Mouse (Mus musculus) retina, embryonic 14.5 days (tissue): ENCODE results near the gene C1qb.

Source experiments
- DNase-seq: peaks from one replicate; pipeline ENCODE4 v3.0.0-alpha.2; 2015; ENCODE audit warnings: low spot score

The C1qb gene

DNA sequence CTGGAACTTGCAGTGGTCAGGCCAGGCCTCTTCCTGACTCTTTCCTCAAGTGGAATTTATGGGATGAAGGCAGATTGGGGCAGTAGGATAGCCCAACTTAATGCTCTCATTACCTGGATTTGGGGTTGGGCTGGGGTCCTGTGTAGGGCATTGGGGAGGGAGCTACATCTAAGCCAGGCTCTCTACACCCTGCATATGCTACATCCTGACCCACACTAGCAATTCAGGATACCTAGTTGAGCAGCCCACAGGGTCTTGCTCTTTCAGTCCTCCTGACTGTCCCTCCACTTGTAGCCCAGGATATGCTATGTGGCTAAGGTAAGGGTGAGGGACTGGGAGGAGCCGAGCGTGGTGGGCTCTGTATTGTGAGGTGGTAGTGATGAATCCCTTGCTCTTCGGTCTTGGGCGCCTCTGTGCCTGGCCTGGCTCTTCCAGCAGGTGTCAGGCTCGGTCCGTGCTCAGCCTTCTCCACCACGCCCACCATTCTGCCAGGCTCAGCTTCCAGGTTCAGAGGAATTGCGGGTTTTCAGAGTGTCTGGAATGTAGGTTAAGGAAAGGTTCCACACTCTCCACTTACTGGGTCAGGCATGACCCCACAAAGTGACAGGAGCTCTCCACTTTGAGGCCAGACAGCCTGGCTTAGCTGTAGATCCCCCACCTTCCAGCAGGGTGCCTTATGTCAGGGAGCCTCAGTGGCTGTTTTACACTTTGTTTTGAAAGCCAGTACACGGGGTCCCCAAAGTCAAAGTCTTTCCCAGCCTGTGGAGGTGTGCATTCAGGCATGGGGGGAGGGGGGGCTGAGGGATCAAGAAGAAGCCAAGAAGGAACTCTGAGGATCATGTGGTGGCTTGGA is 7.9 kb upstream of the C1qb start:
- peak; percentile 79 for DNase-seq

DNA sequence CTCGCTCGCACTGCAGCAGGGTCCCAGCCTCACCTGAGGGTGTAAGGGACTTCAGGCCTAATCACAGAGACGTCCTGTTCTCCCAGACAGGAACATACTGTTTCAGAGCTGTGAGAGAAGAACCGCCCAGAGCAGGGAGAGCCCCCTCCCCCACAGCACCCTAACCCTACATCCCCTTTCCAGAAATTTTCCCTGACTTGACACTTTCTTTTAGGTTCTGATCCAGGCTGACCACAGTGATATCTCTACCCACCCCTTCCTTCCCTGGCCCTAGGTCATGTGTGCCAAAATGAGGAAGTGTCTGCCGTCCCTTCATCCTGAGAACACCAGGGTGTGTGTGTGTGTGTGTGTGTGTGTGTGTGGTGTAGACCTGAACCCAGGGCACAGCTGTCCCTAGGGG is 6.8 kb upstream of the C1qb start, which contains the start of gene C1qc:
Gene C1qc, minus strand, starts transcription at position 255 of the 400 bp plus-strand sequence.
- no peak for DNase-seq

DNA sequence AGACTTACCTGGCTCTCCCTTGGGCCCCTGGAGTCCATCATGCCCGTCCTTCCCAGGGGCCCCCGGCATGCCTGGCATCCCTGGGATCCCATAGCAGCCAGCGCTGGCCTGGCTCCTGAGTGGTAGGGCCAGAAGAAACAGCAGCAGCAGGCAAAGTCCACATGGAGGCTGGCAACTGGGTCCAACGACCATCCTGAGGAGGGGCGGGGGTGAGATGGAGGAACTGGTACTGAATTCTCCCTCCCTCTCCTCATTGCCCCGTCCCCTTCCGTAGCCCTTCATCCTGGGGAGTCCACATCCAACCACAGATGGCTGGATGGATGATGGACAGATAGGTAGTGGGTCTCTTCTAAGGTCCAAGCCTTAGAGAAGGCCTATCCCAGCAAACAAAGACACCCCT is 6.4 kb upstream of the C1qb start:
- no peak for DNase-seq

DNA sequence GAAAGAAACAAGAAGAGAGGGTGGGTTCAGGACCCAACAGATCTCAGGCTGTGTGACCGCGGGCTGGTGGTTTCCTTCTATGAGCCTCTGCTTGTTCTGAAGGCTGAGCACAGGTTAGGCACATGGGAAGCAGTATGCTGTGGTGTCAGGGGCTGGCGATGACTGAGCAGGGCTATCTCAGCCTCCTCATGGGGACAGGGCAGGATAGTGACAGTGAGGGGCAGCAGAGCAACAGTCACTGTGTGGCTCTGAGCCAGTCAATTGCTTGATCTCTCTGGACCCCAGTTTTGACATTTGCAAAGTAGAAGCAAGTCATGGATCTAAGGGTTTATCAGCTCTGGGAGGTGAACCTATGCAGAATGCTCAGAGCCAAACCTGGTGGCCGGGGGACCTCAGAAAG is 5.1 kb upstream of the C1qb start:
- no peak for DNase-seq

DNA sequence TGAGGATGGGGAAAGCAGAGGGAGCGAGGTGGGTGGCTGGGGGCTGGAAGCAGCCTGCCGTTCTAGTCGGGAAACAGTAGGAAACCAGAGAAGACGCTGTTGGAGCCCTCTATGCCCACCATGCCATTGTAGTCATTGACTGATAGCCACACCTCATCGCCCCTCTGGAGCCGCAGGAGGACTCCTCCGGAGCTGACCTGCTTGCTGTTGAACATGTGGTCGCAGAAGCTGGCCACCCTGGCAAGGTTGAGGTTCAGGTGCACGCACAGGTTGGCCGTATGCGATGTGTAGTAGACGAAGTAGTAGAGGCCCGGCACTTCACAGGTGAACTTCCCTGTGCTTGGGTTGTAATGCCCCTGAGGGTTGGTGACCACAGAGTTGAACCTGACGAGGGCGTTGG is 4.0 kb upstream of the C1qb start:
- DNase-seq = no peak

DNA sequence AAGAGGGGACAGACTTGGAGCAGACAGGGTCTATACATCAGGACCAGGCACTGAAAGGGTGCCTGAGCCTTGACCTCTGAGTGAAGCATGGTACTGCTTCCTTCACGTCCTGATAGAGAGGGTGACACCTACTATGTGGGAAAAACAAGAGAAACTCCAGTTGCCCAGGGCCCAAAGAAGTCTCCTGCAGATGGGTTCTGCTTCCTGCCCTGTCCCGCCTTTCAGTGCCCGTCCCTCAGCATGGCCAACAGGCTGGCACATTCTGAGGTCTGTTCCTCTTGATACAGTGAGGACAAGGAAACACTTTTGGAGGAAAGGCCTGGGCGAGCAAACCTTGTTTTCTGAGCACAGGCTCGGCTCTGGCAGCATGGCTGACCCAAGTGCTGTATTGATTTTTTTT is 1.7 kb upstream of the C1qb start:
- DNase-seq = no peak

DNA sequence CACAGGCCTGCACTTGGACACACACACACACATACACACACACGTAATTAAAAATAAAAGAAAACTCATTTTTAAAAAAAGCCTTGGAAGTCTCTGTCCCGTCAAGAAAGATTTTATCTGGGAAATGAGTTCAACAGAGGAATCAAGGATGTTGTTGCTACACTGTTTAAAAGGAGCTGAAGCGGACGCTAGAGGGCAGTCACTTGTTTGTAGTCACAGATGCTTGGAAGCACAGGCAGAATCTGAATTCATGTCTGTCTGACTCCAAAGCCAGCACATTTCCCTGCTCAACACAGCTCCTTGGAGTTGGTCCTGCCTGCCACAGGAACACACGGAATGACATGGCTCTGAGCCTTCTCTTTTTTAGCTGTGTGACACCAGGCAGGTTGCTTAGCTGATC is 7.4 kb downstream of the C1qb start:
- peak; percentile 44 for DNase-seq

DNA sequence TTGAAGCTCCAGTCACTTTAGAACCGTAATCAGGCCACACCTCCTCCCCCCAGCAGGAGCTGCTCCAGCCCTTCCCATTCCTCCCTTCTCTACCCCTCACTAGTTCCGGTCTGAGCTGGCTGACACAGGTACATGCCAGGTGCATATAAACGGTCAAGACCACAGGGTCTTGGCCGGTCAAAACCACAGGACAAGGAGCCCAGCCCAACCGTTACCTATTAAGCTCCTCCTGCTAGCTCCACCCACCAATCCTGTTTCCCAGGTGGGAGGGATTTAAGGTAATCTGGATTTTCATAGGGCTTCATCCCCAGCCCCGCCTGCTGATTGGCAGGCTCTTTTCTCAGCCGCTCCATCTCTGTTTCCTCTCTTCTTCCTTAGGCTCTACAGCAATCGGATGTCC is 7.8 kb downstream of the C1qb start:
- no peak for DNase-seq

DNA sequence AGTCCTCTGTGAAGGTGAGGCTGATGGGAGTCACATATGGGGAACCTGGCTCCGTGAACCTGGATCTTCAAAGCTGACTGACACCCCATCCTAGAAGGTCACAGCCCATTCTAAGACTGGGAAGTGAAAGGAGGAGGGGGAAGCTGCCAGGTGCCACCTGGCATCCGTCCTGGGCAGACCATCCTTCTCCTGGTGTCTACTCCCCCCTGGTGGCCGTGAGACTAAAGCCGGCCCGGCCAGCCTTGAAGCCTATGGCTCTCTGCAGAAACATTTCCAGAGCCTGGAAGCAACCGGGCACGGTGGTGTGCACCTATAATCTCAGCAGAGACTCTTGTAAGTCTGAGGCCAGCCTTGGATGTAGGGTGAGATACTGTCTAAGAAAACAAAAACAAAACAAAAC is 9.0 kb downstream of the C1qb start:
- peak; percentile 84 for DNase-seq

DNA sequence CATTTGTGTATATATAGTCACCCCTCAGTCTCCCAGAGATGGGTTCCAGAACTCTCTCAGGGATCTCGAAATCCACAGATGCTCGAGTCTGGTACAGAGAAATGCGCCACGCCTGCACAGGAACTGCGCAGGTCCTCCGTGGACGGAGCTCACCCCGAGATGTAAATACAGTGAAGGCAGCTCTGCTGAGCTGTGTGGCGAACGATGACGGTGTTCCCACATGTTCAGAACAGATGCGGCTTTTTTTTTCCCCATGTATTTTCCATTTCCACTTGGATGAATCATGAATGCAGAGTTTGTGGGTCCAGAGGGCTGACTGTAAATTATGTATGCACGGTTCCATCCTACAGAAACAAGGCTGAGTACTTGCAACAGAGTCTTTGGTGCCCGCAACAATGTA is 11.0 kb downstream of the C1qb start:
- no peak for DNase-seq

DNA sequence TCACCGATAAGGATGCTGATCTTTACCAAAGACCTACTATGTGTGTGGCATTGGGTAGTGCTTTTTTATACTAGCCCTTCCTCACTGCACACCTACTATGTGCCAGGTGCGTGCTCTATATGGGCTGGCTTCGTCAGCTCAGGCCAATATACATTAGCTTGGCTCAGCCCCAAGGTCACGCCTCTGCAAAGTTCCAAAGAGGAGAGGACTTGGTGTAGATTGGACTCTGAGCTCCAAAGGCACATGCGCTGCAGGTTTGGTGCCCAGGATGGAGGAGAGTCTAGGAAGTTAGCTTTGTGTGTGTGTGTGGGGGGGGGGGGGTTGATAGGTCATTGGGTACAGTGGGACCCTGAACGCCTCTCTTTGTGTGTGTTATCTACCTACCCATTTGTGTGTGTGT is 17.6 kb downstream of the C1qb start:
- no peak for DNase-seq

DNA sequence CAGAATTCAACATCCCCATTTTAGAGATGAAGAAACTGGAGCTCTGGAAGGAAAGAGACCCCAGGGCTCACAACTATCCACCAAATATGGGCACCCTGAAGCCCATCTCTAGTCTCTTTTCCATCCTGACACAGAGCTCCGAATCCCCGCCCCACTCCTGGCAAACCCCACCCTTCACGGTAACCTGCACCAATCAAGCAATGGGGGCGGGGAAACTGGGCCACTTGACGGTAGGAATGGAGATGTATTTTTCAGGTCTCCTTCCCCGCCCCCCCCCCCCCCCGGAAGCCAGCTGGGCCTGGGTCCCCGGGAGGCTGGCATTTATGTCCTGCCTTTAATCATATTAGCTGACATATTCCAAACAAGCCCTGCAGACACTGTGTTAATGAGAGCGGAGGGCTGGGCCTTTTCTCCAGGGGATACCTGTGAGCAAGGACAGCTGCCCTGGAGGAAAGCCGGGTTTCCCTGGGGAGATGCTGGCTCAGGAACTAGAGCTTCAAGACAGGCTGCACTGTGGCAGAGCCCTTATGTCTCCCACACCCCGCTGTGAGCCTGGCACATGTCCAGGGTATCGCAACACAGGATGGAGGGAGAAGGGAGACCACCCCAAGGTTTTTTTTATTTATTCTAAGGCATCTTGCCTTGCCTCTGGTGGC is 18.2 kb downstream of the C1qb start:
- peak; percentile 53 for DNase-seq

DNA sequence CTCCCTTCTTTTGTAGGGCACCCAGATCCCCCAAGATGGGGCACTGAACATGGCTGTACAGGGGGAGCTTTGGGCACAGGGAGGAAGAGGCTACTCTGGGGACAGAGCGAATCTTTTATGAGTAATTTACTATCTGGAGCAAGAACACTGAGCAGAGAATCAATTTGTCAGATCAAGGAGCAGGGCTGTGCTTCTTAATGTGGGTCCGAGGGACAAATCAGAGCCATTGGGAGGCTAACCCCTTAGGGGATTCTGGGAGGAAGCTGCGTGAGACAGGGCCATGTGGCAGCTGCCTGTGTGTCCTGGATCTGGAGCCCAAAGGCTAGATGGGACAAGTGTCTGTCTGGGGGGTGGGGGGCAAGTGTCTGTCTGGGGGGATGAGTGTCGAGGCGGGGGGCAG is 20.5 kb downstream of the C1qb start:
- no peak for DNase-seq

DNA sequence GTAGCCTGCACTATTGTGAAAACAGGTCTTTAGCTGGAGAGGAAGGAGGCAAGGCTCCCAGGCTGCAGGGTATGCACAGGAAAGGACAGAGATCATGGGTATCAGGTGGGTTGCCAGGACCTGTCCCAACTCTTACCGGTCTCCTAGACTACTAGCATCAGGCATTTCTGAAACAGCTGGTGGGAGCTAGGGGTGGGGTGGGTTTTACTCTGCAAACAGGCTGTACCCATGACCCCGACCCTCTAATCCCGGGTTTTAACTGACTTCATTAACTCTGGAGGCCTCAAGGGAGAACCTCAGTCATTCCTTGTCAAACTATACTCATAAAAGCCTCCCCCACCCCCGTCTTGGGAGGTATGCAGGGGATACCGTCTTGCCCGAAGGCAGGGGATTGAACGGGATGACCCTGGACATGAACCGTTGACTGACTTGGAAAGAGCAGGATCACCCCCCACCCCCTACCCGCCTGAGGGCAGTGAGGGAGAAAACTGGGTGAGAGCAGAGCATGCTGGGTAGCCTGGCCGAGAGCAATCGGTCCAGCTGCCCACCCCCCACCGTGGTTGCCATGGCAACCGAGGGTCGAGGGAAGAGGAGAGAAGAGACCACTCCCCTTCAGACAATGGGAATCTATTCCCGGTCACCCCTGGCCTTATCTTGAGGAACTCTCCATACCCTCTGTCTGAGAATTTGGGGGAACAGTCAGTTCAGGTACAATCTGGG is 21.1 kb downstream of the C1qb start:
- peak; percentile 91 for DNase-seq

DNA sequence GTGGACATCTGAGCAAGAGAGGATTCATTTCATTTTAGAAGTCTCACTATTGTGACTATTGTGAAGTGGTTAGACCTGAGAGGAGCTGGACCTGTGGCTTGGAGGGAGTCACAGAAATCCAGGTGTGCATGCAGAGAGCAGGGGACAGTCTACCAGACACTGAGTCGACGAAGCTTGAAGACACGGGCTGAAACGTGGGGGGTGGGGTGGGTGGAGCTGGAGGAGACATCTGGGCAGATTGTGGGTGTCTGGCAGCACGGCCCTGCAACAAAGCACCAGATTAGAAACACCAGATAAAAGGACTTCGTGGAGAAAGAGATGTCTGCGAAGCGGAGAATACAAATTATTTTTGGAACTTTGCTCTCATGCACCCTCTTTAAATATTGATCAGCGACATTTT is 22.5 kb downstream of the C1qb start:
- no peak for DNase-seq

DNA sequence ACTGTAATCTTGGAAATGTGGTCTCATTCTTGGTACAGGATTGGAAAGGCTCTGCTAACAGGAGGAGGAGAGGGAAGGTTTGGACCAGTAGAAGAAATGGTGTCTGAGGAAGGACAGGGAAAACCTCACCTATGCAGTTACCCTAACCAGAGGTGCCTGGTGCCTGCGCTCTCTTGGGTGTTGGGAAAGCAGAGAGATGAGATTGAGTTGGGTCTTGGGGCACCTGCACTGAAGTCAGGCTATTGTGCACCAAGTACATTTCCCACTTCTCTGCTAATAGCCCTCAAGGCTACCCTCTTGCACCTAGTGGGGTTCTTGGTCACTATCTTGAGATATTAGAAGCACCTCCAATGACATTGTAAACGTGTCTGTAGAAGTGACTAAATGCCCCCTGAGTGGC is 23.6 kb downstream of the C1qb start:
- no peak for DNase-seq

DNA sequence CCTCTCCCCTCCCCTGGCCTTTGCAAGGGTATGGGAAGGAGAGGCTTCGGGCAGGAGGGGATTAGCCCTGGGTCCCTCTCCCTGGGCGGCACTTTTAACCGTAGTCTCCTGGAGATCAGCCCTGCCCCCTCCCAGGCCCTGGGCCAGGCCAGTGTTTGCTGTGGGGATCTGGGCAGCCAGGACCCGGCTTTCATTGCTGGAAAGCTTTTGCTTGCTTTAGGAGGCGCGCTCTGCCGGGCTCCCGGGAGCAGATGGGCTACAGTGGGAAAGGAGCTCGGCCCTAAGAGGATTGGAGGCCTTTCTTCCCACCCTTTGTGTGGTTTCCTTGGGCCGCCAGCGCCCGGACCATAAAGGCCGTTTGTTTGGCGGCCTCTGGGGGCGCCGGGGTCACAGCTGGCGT is 24.2 kb downstream of the C1qb start:
- peak; percentile 62 for DNase-seq

DNA sequence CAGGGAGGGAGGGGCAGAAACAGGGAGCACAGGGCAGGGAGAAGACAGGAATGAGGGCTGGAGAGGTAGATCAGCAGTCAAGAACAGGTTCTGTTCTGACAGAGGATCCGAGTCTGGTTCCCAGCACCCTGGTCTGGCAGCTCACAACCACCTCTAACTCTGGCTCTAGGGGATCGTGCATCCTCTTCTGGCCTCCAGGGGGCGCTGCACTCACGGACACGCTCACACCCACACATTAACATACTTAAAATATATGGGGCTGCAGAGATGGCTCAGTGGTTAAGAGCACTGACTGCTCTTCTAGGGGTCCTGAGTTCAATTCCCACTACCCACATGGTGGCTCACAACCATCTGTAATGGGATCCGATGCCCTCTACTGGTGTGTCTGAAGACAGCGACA is 26.0 kb downstream of the C1qb start:
- no peak for DNase-seq

DNA sequence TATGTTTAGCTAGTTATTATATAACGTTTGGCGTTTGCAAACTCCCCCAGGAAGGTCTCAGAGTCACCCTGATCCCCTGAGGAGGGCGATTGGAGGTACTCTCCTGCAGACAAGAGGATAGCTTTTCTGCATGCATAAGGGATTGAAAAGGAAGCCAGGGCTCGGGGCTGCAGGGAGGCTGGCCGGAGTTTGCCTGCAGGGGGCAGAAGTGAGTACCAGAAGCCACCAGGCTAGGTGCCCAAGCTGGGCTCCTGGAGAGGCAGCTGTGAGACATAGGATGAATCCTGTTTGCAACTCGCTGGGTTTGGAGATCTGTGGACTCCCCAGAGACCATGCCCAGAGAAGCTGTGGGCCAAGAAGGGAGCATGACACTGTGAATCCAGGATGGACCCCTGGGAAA is 30.9 kb downstream of the C1qb start:
- DNase-seq = peak; percentile 75

DNA sequence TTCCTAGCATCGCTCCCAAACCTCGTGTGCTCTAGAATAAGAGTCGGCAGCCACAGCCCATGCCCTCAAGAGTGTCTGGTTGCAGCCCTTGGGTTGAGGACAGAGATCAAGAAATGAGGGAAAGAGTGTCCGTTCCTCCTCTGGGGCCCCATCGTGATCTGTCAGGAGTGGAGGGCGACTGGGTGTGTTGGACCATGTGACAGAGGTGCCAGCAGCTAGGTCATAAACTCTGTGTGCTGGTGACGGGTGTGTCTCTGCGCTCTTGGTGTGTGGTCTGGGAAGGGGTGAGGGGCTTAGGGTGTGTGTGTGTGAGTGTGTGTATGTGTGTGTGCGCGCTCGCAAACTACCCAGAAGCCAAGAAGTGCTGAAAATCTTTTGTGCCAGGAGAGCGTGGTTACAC is 33.0 kb downstream of the C1qb start:
- no peak for DNase-seq

DNA sequence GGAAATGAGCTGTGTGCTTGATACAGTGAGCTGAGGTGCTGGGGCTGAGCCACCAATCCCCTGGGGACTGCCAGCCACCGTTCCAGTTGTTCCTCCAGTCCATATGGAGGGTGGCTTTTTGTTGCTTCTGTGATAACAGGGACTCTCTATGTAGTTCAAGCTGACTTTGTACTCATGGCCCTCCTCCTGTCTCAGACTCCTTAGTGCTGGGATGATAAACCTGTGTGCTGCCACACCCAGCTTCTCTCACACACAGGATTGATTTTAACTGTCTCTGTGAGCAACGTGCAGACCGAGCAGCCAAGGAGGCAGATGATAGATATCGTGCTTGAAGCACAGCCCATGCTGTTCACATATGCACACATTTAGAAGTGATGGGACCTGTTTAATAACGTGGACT is 33.9 kb downstream of the C1qb start:
- no peak for DNase-seq

DNA sequence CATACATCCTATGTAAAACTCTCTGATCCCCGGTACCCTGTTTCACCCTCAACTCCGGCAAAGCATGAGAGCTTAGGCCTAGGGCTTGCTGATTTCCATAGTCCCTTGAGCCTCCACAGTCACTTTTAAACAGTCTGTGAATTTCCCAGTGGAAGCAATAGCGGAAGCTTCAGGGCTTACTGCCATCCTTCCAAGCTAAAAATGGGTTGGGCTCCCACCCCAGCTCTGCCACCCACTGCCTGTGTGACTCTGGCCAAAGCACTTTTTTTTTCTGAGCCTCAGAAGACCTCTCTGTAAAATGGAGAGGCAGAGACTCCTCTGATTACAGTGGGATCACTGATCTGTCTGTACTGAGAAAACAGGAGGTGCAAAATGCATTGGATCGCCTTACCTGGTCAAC is 37.4 kb downstream of the C1qb start:
- no peak for DNase-seq

DNA sequence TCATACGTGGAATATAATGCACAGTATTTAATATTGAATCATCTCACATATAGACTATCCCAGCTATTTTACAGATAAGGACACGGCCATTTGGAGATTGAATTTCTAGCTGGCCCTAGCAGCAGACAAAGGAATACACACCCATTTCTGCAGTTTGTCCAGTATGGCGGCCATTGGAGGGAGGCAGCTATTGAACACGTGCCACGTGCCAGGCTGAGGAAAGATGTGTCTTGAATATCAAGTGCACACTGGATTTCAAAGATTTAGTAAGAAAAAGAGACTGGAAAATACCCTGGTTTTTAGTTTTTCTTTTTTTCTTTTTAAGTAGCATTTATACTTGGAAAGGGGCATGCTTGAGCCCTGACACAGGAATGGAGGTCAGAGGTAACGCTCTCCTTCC is 38.8 kb downstream of the C1qb start:
- no peak for DNase-seq
